Mouse (Mus musculus): ENCODE measurements around the gene Gabrd.

DNA sequence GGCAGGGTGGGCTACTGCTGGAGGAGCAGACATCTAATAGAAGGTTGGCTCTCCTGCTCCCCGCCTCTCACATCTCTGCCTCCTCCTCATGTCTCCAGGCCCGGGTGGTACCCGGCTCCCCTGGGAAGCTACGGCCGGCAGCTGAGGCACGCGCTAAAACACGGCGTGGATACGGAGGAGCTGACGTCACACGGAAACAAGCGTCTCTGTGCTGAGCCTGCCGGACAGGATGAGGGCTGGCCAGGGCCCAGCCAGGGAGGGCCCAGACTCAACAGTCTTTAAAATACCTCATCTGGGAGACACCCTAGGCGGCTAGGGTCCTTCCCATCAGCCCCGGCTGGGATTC lies 52.3 kb downstream of the Gabrd start:
- TF ChIP-seq CTCF (IDR thresholded peaks at IDR 0.05; ENCODE audit: borderline replicate concordance, insufficient read depth, low read length) (no peak), POLR2A (IDR thresholded peaks at IDR 0.05; ENCODE audit: low read depth, low read length) (no peak)

Measured in embryonic fibroblast, embryonic 13.5 days (primary cell).